Mouse (Mus musculus) kidney, adult 2 months (tissue): ENCODE results near the gene Ceacam10.

Experiments used
- CTCF ChIP-seq: fragments of 200-500 bp; conservative IDR thresholded peaks from 2 replicates; pipeline ENCODE4 v1.5.1; 2011; ENCODE audit warnings: low read depth, mild to moderate bottlenecking, control low read depth, low read length, moderate library complexity, mixed read lengths; ENCODE audit not compliant: insufficient read depth, insufficient read length
- POLR2A ChIP-seq: fragments of 200-500 bp; IDR thresholded peaks from one replicate; pipeline ENCODE4 v1.6.1; 2011; ENCODE audit warnings: low read depth, low read length, control low read depth

- TF ChIP-seq CTCF (no peak), POLR2A (no peak)
These were observed 27.8 kb downstream of the Ceacam10 start for GRCm38 (mm10) chr7:24804826-24805225.
